Mouse (Mus musculus): ENCODE results near the gene Mip.

- TF ChIP-seq CTCF (conservative IDR thresholded peaks at IDR 0.05 in 1 of 2, IDR thresholded peaks at IDR 0.05 in 1 of 2; ENCODE audit: low read depth in 2 of 2, low read length in 2 of 2) (no peak), KAT2A (IDR thresholded peaks at IDR 0.05; ENCODE audit: insufficient replicate concordance, low read length) (no peak), MYC (IDR thresholded peaks at IDR 0.05; ENCODE audit: low read depth, low read length) (no peak), ZC3H11A (IDR thresholded peaks at IDR 0.05; ENCODE audit: low read depth, low read length) (no peak), POLR2A (IDR thresholded peaks at IDR 0.05; ENCODE audit: low read depth, low read length) (no peak), MAX (IDR thresholded peaks at IDR 0.05; ENCODE audit: low read length) (no peak), EP300 (IDR thresholded peaks at IDR 0.05; ENCODE audit: low read length) (no peak), CHD2 (IDR thresholded peaks at IDR 0.05; ENCODE audit: low read length) (no peak), ETS1 (conservative IDR thresholded peaks at IDR 0.05; ENCODE audit: low read depth, low read length) (no peak), USF2 (conservative IDR thresholded peaks at IDR 0.05; ENCODE audit: low read depth, low read length) (no peak), BHLHE40 (IDR thresholded peaks at IDR 0.05; ENCODE audit: low read depth, low read length) (no peak), SIN3A (IDR thresholded peaks at IDR 0.05; ENCODE audit: low read length) (no peak), ZMIZ1 (IDR thresholded peaks at IDR 0.05; ENCODE audit: low read depth, low read length) (no peak), USF1 (IDR thresholded peaks at IDR 0.05; ENCODE audit: low read depth, low read length) (no peak)
Measured at GRCm38 (mm10) chr10:128240131-128240530, 14.5 kb downstream of the Mip start.
